Mouse (Mus musculus) lung, postnatal 4 days (tissue): ENCODE data around the gene Ddost.

Experiments used
- DNase-seq, 2 experiments: peaks; one replicate each; pipeline ENCODE4 v3.0.0; 2021

Ddost gene

DNA sequence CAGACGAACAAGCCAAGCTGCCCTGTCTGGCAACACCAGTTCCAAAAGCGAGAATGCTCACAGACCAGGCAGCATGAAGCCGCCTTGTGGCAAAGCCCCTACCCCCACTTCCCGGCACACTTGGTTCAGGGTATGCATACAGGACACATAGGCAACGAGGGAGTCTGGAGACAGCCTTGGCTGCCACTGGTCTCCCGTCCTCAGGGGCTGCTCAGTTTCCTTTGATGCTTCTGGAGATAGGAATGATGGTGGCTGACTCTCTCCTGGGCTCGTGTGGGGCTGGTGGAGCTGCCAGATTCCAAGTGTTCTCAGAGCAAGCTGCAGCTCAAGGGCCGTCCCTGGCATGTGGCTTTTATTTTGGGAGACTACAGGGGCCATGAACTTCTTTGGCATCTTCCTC is 36.9 kb downstream of the Ddost start:
- DNase-seq: no peak

DNA sequence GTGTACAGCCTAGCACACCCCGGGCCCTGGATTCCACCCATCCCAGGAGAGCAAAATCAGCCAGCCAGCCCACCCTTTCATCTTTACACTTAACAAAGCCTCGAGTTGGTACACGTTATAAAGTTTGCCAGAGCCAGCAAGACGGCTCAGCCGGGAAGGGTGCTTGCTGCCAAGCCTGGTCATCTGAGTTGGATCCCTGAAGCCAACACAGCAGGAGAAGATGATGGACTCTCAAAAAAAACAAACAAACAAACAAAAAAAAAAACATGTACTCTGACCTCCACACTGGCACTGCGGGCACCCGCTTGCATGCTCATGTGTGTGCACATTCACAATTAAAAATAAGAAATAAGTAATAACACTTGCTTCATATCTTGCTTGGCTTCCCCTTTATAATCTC is 37.5 kb downstream of the Ddost start:
- DNase-seq: no peak

DNA sequence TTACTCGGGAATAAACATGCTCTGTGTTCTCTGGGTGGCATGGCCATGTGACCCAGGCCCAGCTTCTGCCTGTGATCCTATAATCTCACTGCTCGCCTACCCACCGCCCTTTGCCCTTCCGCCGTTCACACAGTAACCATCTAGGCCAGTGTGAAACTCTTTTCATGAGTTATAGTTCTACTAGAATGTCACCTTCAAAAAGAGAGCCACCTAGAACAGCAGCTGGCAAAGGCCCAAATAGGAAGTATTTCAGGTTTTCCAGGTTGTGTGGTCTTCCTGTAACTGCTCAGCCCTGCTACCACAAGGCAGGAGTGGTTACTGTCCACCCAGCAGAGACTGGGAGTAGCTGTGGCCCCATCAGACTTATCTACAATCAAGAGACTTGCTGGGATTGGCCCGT is 38.2 kb downstream of the Ddost start:
- DNase-seq: no peak

DNA sequence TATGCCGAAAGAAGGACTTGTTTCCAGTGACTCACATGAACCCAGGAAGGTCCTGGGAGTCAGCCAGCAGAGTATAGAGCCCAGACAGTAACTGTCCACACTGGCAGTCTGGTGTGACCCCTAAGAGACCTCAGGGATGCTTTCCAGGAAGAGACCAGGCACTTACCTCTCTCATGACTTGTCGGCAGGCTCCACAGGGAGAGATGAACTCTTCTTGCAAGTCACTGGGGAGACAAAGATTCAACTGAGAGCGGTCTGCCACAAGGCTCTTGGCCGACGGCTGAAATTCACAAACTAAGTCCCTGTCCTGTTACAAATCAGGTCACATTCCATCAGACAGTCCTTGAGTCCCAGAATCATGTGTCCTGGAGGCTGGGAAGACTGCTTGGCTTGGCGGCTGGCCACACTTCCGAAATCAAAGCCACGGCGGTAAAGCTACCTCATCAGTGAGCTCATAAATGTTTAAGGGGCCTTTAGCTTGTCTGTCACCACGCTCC is 38.9 kb downstream of the Ddost start:
- DNase-seq: no peak

DNA sequence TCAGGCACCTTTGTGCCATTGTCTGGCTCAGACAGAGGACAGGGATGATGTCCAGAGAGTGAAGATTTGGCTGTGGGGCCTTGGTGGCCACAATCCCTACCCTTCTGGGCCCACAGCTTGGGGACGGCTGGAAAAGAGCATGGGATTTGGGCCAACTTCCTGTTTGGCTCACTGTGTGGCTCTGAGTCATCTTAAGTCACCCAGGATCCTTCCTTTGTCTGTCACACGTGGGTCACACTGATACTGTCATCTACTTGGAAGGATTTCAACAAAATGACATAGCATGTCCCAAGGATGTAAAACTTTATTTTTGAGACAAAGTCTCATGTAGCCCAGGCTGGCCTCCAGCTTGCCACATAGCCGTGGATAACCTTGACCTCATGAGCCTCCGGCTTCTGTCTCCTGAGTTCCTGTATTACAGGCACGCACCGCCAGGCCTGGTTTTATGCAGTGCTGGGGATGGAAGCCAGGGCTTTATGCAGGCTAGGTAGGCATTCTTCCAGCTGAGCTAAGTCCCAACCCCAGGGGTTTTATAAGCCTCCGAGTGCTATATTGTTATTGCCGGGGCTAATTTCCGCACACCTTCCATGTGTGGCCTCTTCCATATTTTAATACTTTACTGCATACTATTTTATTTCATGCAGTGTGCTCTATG is 40.5 kb downstream of the Ddost start:
- peak; percentile 44 to 52 for DNase-seq

DNA sequence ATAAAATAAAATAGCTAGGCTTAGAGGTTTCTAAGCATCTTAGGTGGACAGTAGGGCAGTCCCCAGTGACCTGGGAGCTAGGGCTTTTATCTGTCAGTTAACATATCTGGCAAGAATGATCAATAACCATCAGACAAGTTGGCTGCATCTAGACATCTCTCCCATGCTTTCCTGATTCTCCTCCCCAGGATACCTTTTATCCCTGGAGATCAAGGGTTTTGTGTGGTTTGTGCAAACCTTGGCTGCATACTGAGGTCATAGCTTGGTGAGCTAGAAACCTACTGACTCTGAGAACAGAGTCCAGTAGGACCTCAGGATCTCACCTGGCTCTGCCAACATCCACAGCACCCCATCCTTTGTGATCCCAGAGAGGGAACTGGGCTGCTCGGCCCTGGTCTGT is 42.8 kb downstream of the Ddost start:
- DNase-seq: no peak

DNA sequence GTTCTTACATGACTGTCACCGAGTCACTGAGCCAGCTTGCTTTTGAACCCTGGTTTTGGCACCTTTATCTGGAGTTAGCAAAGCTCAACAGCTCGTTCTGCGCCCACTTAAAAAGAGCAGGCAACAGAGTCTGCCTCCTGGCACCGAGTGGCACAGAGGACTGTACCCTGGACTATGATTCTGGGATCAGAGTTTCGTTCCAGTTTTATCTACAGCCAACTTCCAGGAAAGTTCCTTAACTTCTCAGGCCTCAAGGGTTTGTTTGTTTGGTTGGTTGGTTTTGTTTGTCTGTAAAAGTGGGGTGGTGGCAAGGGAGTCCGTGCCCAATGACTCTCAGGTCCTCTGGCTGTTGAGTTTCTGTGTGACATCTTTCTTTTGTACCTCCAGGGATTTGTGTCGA is 44.2 kb downstream of the Ddost start:
- no peak for DNase-seq

DNA sequence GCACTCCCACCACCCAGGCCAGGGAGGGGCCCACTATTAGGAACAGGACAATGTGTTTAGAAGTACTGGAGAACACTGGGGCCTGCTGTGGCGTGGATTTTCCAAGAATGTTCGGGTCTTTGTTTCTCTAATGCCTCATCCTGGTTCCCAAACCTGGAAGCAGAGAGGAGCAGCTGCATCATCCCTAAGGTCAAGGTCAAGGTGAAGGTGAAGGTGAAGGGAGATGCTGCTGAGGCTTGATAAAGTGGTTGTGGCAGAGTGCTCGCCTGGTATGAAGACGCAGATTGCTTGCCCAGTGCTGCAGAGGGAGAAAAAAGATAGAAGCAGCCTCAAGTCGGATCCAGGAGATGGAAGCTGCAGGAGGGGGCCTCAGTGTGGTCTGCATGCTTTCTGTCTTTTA is 47.3 kb downstream of the Ddost start:
- DNase-seq: no peak

DNA sequence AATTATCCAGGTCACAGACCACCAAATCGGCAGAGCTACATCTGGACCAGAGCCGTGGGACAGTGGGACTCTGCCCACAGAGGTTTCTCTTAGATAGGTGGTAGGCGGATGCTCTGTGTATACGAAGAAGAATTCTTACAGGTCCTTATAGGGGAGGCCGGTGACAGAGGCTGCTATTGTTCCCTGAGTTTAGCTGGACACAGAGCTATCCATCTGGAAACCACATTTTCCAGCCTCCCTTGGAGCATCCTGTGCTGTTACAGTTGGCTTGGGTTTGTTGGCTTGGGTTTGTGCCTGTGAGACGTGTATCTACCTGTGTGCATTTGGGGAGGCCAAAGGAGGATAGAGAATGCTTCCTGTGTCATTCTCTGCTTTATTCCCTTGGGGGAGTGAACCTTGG is 48.2 kb downstream of the Ddost start:
- no peak for DNase-seq

DNA sequence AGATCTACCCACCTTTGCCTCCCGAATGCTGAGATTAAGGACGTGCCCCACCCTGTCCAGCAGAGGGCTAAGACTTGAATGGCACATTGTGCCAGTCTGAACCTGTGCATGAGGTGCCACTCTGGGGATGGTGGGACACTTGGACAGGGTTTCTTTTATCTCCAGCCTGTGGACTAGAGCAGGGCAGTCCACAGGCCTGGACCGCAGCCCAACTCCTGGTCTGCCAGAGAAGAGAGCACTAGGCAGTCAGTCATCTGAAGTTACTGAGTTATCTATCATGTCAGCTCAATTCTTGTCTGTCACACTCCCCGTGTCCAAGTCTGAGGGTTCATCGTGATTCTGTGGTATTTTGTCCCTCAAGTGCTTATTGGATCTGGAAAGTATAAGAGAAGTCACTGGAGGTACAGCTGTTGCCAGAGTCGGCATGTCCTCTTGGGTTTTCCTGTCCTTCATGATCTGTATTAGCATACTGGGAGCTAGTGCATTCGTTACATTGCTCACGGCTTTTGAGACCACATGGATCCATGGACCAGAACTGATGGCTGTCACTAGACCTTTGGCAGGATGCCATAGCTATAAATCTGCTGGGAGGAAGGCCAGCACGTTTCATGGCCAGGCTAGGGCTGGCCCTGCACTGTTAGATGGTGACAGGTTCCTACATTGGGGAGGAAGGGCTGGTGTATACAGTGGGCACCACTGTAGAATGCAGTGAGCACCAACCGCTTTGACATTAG is 49.1 kb downstream of the Ddost start:
- no peak for DNase-seq

DNA sequence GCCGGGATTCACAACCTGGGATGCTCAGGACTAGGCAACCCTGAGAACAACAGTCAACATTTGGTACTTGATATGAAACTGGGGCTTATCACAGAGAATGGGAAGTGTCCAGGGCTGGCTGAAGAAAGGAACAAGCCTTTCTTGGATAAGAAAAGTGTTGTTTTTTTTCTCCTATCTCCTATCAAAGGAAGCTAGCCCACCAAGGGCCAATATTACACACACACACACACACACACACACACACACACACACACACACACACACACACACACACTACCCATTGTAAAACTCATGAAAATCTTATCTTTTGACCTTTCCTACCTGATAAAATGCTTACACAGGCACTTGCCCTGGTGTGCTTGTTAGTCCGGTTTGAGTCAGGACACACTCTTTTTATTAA is 51.0 kb downstream of the Ddost start:
- DNase-seq: no peak

DNA sequence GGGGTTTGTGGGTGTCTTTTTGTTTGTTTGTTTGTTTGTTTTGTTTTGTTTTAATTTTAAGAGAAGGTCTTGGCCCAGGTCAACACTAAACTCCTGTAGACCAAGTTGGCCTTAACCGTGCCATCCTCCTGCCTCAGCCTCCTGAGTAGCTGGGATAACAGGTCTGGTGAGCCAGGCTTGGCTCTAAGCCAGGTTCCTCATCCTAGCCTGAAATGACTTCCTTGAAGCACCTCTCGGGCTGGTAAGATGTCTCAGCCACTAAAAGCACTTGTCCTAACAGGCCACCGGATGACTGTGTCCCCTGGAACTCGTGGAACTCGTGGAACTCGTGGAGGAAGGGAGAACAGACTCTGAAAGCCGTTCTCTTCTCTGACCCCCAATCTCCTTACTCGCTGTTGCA is 51.6 kb downstream of the Ddost start:
- DNase-seq: no peak

DNA sequence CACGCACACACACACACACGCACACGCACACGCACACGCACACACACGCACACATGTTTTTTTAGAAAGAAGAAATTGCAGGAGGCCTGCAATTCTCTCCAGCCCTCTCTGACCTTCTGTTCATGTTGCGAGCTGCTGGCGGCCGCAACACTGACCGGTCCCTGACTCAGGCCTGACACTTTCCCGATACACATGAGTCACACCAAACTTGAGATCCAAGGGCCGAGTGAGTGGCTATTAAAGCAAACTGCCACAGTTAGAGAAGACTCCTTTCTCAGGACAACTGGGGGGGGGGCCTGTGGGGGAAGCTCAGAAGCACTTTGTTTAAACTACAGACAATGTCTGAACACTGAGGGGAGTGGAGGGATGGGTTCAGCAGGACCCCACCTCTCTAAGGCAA is 52.0 kb downstream of the Ddost start:
- DNase-seq: no peak

DNA sequence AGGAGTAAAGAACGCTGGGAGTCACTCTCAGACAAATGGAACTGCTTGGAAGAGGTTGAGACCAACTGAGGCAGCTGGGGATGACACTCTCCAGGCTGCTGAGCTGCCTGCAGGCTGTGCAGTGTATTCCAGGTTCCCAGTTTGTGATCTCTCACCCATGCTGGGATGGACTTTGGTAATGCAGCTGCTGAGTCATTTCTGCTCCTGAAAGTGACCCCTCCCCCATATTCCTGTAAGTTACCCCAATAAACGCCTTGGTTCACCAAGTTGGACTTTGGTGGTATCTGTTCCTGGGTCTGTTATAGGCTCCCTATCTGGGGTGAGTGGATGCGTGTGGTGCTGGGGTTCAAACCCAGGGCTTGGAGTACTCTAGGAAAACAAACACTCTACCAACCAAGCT is 53.6 kb downstream of the Ddost start:
- DNase-seq: no peak

DNA sequence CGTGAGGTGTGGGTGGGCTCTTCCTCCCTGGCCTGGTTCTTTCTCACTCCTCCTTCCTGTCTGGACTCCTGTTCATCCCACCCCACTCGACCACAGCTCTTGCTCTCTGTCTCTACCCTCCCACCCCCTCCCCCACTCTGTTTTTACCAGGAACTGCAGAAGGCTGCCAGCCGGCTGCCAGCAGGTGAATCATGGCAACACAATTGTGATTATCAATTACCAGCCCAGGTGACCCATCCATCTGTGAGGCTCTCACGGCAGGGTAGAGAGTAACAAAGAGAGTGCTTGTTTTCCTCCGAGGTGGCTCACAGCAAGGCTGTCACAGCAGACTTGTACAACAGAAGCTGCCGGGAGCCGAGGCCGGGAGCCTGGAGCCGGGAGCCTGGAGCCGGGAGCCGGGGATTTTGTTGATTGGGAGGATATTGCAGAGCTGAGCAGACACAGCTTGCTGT is 56.9 kb downstream of the Ddost start:
- no peak for DNase-seq
